Mouse (Mus musculus): ENCODE results near the gene Phf13. TPM values are rescaled to one million over a fixed set of nuclear protein-coding genes. Genes with fewer than 3 reads are reported as not detected.

Gene Phf13
- 10.0 and 11.3 TPM in 2 replicates for polyA plus RNA-seq (2015; fragmentation: Nextera tagmentation; extraction: Ambion mirVana)

- DNase-seq (ENCODE audit: low spot score): peak; percentile 99
Measured at GRCm38 (mm10) chr4:151996173-151996950, at the start of gene Phf13. Gene Phf13 (minus strand): TSS chr4:151996258.

GRCm38 (mm10) chr4:152044609-152045008 lies 48.6 kb upstream of the Phf13 start:
- no peak for DNase-seq (ENCODE audit: low spot score)

- DNase-seq (ENCODE audit: low spot score): no peak
Measured at GRCm38 (mm10) chr4:152043171-152043570, 47.1 kb upstream of the Phf13 start.

DNA sequence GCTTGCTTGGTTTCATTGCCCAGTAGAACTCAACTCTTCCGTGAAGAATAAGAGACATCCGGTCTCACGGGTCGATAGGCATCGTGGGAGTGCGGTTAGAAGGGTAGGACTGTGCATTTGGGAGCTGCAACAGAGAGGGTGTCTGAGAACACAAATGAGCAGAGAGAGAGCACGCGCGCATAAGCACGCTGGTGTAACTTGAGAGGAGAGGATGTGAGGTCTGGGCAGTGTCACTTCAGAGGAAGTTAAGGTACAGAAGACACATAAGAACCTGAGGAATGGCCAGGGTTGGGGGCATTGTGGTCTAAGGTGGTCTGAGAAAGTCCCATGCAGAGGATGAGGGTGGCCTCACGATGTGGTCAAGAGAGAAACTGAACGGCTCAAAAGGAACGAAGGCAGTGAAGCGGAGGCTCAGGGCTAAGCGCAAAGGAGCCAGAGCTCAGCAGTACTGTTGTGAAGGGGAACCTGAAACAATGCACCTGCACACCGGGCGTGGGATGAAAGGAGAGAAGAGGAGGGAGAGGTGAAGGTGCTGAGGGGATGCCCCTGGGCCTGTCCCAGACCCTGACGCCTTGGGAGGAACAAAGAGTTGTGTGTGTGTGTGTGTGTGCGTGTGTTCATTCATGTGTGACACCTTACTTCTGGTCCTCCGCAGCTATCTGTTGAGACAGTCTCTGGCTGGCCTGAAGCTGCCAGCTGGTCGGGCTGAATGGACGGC lies 46.0 kb upstream of the Phf13 start:
- no peak for DNase-seq (ENCODE audit: low spot score)

DNA sequence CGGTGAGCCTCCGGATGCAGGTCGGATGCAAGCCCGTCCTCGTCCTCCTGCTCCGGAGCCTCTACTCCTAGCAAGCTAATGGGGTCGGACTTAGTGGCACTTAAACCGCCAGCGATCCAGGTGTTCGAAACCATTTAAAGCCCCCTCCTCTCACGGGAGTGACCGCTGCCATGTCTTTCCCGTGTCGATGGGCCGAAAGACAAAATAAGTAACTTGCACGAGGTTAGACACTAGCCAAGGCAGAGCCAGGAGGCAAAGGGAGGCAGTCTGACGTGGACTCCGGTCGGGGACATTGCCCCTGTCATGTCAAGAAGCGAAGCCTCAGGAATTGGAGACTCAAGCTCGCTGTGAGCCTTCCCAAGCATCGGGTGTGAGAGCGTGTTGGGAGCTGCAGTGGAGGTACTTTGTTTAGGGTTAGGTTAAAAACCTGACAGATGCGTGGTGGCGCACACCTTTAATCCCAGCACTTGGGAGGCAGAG lies 43.8 kb upstream of the Phf13 start:
- peak; percentile 4 for DNase-seq (ENCODE audit: low spot score)

- peak; percentile 94 for DNase-seq (ENCODE audit: low spot score)
Measured at GRCm38 (mm10) chr4:152038985-152039830, 43.1 kb upstream of the Phf13 start, which contains the start of gene Nol9. Gene Nol9 (plus strand): TSS chr4:152039321.

DNA sequence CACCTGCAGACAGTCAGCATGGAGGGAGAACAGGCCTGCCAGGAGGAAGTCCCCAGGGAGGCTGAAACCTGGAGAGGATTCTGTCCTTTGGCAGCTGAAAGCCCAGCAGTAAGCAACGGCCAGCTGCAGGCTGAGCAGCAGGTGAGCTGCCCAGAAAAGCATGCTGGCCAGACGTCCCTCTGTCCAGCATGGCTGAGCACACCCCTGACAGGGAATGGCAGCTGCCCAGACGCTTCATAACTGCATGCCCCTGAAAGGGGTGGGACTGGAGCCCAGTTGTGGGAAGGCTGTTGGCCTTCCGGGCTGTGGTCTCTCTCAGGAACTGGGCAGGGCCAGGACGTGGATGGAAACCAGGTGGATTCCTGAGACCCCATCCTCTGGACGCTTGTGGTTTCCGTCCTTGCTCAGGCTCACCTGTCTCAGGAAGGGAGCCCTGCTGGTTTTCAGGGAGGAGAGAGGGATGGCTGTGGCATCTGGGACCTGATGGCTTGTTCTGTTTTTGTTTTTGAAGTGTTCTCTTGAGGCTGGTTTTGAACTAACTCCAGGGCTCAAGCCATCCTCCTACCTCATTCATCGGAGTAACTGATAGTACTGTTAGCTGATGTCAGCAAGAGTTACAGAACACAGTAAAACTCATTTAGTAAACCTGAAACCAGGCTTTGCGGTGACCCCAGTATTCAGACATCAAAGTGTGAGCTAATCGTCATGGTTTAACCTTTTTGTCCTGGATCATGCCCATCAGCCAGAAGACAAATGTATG lies 42.3 kb upstream of the Phf13 start, which contains the start of gene Tas1r1:
Gene Tas1r1, minus strand, starts transcription at position 344 of the 760 bp plus-strand sequence.
- DNase-seq (ENCODE audit: low spot score): no peak

- DNase-seq (ENCODE audit: low spot score): peak; percentile 17
Measured at GRCm38 (mm10) chr4:152036464-152036863, 40.4 kb upstream of the Phf13 start.

DNA sequence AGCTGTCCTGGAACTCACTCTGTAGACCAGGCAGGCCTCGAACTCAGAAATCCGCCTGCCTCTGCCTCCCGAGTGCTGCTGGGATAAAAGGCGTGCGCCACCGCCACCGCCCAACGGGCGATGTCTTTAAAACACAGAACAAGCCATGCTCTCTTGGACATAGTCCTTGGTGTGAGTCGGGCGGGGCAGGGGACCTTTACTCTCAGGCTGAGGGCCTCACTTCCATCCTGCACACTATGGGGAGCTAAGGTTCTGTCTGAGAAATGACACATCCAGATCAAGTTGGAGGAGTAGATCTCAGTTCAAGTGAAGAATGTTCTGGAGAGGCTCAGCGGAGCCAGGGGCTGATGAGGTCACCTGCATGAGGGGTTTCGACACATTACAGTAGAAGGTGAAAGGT lies 36.9 kb upstream of the Phf13 start:
- no peak for DNase-seq (ENCODE audit: low spot score)

GRCm38 (mm10) chr4:152029997-152030396 lies 33.9 kb upstream of the Phf13 start:
- no peak for DNase-seq (ENCODE audit: low spot score)

GRCm38 (mm10) chr4:152029087-152029486 lies 33.0 kb upstream of the Phf13 start:
- DNase-seq (ENCODE audit: low spot score): no peak

GRCm38 (mm10) chr4:152028456-152028855 lies 32.4 kb upstream of the Phf13 start:
- DNase-seq (ENCODE audit: low spot score): no peak

DNA sequence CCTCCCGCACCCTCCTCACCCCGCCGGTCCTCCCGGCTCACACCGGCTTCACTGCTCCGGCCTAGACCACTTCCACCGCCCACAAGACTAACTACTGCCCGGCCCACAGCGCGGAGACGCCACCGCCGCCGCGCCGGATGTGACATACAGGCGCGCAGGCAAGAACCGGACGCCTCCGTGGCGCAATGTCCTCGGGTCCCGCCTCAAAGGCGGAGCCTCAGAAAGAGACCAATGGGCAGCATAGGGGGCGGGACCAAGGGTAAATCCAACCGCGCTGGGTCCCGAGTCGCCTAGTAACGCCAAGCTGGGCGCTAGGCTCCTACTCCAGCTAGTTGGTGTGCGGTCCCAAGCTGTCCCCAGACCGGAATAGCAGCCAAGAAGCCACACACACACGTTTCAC lies 31.5 kb upstream of the Phf13 start, which contains the start of gene Zbtb48:
Gene Zbtb48, minus strand, starts transcription at position 148 of the 400 bp plus-strand sequence.
- peak; percentile 96 for DNase-seq (ENCODE audit: low spot score)

GRCm38 (mm10) chr4:152026751-152027508 lies 30.9 kb upstream of the Phf13 start:
- DNase-seq (ENCODE audit: low spot score): no peak

DNA sequence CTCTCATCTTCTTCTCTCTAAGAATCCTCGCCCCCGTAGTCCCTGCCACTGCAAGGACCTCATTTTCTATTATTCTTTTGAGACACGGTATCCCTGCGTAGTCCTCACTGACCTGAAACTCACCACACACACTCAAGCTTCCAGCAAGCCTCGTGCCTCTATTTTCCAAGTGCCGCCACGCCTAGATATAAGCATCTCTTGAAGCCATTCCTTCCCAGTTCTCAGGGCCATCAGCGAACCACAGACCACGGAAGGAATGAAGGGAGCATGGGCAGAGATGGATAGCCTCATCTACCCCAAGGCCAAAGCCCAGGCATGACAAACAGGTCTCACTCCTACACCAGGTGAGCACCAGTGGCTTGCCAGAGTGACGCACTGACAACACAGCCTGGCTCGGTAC lies 28.5 kb upstream of the Phf13 start:
- DNase-seq (ENCODE audit: low spot score): no peak

DNA sequence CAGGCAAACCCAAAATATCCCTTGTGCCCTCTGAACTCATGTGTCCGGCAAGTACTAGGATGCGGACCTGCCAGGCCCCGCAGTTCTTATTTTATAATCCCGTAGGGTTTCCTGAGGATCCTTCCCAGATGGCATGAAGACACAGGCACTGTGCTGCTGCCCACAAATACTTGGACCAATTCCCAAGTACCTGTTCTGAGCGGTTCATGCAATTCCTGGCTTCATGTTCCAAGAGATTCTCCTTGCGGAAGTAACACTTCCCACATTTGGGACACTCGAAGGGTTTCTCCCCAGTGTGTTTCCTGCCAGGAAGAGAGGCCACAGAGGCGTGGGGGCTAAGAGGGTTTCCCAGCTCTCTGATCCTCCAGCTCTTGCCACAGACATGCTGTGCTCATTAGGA lies 26.4 kb upstream of the Phf13 start:
- DNase-seq (ENCODE audit: low spot score): no peak

DNA sequence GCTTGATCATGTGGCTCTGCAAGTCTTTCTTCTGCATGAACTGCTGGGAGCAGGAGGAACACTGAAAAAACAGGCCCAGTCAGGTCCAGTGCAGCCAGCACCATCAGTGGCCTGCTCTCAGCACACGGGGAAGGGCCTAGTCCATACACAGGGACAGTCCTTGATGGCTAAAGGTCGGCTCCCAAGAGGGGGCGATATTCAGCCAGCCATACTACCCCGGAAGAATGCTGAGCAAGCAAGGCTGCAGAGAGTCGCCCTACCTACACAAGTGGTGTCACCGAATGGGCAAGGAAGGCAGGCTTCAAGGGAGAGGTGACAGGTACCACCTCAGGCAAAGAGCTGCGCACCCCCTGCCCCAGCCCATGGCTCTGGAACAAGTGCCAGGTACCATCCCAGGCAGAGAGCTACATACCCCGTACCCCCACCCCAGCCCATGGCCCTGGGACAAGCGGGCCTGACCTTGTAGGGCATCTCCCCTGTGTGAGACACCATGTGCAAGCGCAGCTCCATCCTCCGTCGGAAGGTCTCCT lies 25.6 kb upstream of the Phf13 start:
- no peak for DNase-seq (ENCODE audit: low spot score)

GRCm38 (mm10) chr4:152020024-152020423 lies 24.0 kb upstream of the Phf13 start:
- no peak for DNase-seq (ENCODE audit: low spot score)

- no peak for DNase-seq (ENCODE audit: low spot score)
Measured at GRCm38 (mm10) chr4:152019073-152019472, 23.0 kb upstream of the Phf13 start.
